Mouse (Mus musculus) intestine, embryonic 16.5 days (tissue): ENCODE data around the gene Kir3dl2. TPM values are rescaled to one million over a fixed set of nuclear protein-coding genes. Genes with fewer than 3 reads are reported as not detected.
"Not testable (repeated sequence)": the region's sequence is repeated elsewhere in the genome, so short reads cannot be mapped to it uniquely, and the experiment has no call there.

ENCODE experiments used
- ATAC-seq: fragments of 200-750 bp; cut with Nextera tagmentation; 2 replicates; pipeline ENCODE4 v1.8.0; 2017; ENCODE audit warnings: moderate TSS enrichment, moderate library complexity
- H3K27ac ChIP-seq: fragments of 300-500 bp; sonication (generic); 2 replicates; pipeline ENCODE4 v1.5.1; 2014; ENCODE audit warnings: mild to moderate bottlenecking, low read length
- H3K27me3 ChIP-seq: fragments of 300-500 bp; sonication (generic); replicated peaks from 2 replicates; pipeline ENCODE4 v1.6.1; 2014; ENCODE audit warnings: low read length, control low read depth, mixed read lengths; ENCODE audit not compliant: control insufficient read depth, insufficient read depth
- H3K36me3 ChIP-seq: fragments of 300-500 bp; sonication (generic); 2 replicates; pipeline ENCODE4 v1.6.1; 2014; ENCODE audit warnings: low read length, control low read depth; ENCODE audit not compliant: control insufficient read depth, insufficient read depth
- H3K4me1 ChIP-seq: fragments of 300-500 bp; sonication (generic); 2 replicates; pipeline ENCODE4 v1.6.1; 2014; ENCODE audit warnings: low read length, control low read depth, mixed read lengths; ENCODE audit not compliant: control insufficient read depth, insufficient read depth
- H3K4me2 ChIP-seq: fragments of 300-500 bp; sonication (generic); 2 replicates; pipeline ENCODE4 v1.6.1; 2014; ENCODE audit warnings: low read depth, low read length, control low read depth
- H3K4me3 ChIP-seq: fragments of 300-500 bp; sonication (generic); 2 replicates; pipeline ENCODE4 v1.5.1; 2014; ENCODE audit warnings: mild to moderate bottlenecking, low read length
- H3K9ac ChIP-seq: fragments of 300-500 bp; sonication (generic); 2 replicates; pipeline ENCODE4 v1.6.1; 2014; ENCODE audit warnings: low read depth, low read length
- H3K9me3 ChIP-seq: fragments of 300-500 bp; sonication (generic); 2 replicates; pipeline ENCODE4 v1.6.1; 2016; ENCODE audit warnings: low read length, control low read depth; ENCODE audit not compliant: control insufficient read depth
- WGBS: fragments of 180-500 bp; shearing (Covaris S2); extraction: QIAGEN DNeasy Blood & Tissue Kit; methylation state at CpG from one replicate; pipeline ENCODE4 v1.1.7; 2014; 5-methylcytosine and 5-hydroxymethylcytosine counted together
- polyA plus RNA-seq: library from polyadenylated mRNA; unstranded; fragments of >200 nt; fragmentation: Nextera tagmentation; extraction: Ambion mirVana; gene quantifications from 2 replicates; pipeline ENCODE4 v1.2.1, GENCODE M21; 2015

Gene Kir3dl2
- not detected in 2 replicates for polyA plus RNA-seq

GRCm38 (mm10) chrX:136543956-136544355 is at the start of gene Kir3dl2:
Kir3dl2 (minus strand) TSS chrX:136544056.
- H3K27ac ChIP-seq, H3K4me2 ChIP-seq, H3K9me3 ChIP-seq, H3K9ac ChIP-seq, ATAC-seq, H3K36me3 ChIP-seq, H3K4me3 ChIP-seq, H3K4me1 ChIP-seq, H3K27me3 ChIP-seq: not testable (repeated sequence)
- WGBS, result 70% methylated on average over 1 of the region's 1 CpGs

DNA sequence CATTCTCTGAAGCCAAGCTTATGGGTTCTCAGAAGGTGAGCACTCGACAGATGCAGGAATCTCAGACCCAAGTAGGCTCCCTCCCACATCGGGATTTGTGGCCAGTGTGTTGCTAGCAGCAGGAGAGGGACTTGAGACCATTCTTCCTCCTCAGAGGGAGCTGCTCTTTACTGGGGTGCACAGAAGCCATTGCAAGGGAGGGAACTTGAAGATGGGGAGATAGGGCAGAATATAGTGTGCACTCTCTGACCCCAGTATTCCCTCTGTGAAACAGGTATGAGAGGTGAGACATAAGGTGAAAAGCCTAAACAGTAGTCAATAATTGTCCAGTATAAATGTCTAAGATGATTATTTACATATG is 47.0 kb upstream of the Kir3dl2 start:
- H3K4me2 ChIP-seq, result no peak overlapping the region
- no peaks in the 10 kb centered on the region for H3K36me3 ChIP-seq
- ATAC-seq, result no peak
- WGBS, result 31% methylated on average over 2 of the region's 2 CpGs
- no peaks in the 10 kb centered on the region for H3K27me3 ChIP-seq
- H3K9ac ChIP-seq, result no peak overlapping the region
- no peak overlapping the region for H3K4me3 ChIP-seq
- H3K4me1 ChIP-seq, result no peaks in the 10 kb centered on the region
- no peak overlapping the region for H3K27ac ChIP-seq
- no peaks in the 10 kb centered on the region for H3K9me3 ChIP-seq

GRCm38 (mm10) chrX:136590199-136590896 is 46.5 kb upstream of the Kir3dl2 start, which contains the start of gene Tceal3:
Tceal3 (plus strand) TSS chrX:136590842.
- WGBS, result 54% methylated on average over 12 of the region's 12 CpGs
- no peak for ATAC-seq

DNA sequence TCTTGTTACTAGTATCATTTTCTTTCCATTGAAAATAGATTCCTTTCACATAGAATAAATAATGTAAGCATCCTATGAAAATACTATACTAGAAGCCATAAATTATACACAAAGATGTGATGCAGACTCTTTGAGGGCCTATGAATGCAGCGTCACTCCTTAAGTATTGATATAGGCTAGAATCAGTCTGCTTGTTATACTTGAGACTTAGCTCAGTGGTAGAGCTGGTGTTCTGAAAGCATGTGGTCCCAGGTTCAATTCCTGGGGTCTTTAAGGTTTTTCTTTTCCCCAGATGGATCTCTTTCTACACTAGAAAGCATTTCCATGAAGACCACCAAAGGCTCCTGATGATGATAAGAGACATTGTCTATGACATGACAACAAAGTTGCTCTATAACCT is 40.8 kb upstream of the Kir3dl2 start:
- Histone ChIP-seq H3K36me3 (no peaks in the 10 kb centered on the region), H3K4me1 (no peaks in the 10 kb centered on the region), H3K4me3 (no peak overlapping the region), H3K9me3 (no peaks in the 10 kb centered on the region), H3K27ac (no peak overlapping the region), H3K9ac (no peak overlapping the region), H3K27me3 (no peaks in the 10 kb centered on the region), H3K4me2 (no peak overlapping the region)
- no peak for ATAC-seq
- 83% methylated on average over 1 of the region's 1 CpGs for WGBS

More at GRCm38 (mm10) chrX:136590199-136590896, 46.5 kb upstream of the Kir3dl2 start, which contains the start of gene Tceal3:
- H3K9me3 ChIP-seq, result no peaks in the 10 kb centered on the region
- H3K27ac ChIP-seq, result no peak within 1 kb of the TSS
- no peak within 1 kb of the TSS for H3K4me2 ChIP-seq
- H3K4me3 ChIP-seq, result no peak within 1 kb of the TSS
- H3K36me3 ChIP-seq, result no peaks in the 10 kb centered on the region
- H3K27me3 ChIP-seq, result no peaks in the 10 kb centered on the region
- no peak within 1 kb of the TSS for H3K9ac ChIP-seq
- no peaks in the 10 kb centered on the region for H3K4me1 ChIP-seq

DNA sequence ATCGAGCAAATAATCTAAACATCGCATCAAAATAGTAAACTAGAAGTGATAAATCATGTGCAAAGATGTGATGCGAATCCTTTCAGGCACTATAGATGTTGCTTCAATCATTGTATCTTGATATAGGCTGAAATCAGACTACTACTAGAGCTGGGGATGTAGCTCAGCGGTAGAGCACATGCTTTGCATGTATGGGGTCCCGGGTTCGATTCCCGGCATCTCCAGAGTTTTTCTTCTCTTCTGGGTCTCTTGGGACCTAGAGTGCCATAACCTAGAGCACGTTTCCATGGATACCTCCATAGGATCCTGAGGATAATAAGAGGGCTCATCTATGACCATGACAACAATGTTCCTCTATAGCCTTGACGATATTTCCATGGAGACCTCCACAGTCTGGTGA is 25.2 kb upstream of the Kir3dl2 start:
- not testable (repeated sequence) for H3K9ac ChIP-seq, H3K27me3 ChIP-seq, H3K36me3 ChIP-seq, H3K4me1 ChIP-seq, H3K9me3 ChIP-seq, ATAC-seq, H3K4me3 ChIP-seq, H3K4me2 ChIP-seq, H3K27ac ChIP-seq
- 87% methylated on average over 9 of the region's 9 CpGs for WGBS

DNA sequence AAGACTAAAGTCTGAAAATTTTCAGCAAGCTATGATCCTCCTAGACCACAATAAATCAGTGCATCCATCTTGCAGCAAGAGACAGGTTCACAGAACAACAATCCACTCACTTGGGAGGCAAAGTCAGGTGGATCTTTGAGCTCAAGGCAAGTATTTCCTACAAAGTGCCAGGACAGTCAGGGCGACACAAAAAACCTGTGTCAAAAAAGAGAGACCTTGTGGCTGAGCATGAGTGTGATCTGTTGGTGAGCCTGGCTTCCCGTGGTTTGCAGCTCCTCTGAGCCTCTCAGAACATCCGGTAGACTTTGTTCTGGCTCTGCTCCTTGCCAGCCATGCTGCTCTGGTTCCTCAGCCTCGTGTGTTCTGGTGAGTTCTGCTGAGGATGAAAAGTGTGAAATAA is 26.2 kb downstream of the Kir3dl2 start, which contains the start of gene Kir3dl1:
Gene Kir3dl1, plus strand, starts transcription at position 301 of the 400 bp plus-strand sequence.
- H3K9ac ChIP-seq, ATAC-seq, H3K27ac ChIP-seq, H3K4me2 ChIP-seq, H3K36me3 ChIP-seq, H3K4me1 ChIP-seq, H3K4me3 ChIP-seq, H3K27me3 ChIP-seq, H3K9me3 ChIP-seq: not testable (repeated sequence)
- 69% methylated on average over 4 of the region's 4 CpGs for WGBS

Other genes starting within 250 kb of the Kir3dl2 start
- 0.17 TPM in 1 of 2 replicates, not detected in the other for gene Kir3dl1, start 26.1 kb downstream of the Kir3dl2 start, polyA plus RNA-seq
- gene Tceal3, start 46.8 kb upstream of the Kir3dl2 start, polyA plus RNA-seq, result 5.6 and 5.9 TPM in 2 replicates
- gene Tceal1, start 163.9 kb upstream of the Kir3dl2 start, polyA plus RNA-seq, result 5.8 and 6.5 TPM in 2 replicates
- 417 and 440 TPM in 2 replicates for gene Morf4l2, start 199.6 kb upstream of the Kir3dl2 start, polyA plus RNA-seq
- gene Glra4, start 236.1 kb upstream of the Kir3dl2 start, polyA plus RNA-seq, result not detected in 2 replicates